Mouse (Mus musculus) liver, adult (tissue): Measurements from ENCODE around the gene Prkcb.

Source experiments
- GATA4 ChIP-seq: IDR thresholded peaks from 2 replicates; pipeline ENCODE4 v1.6.1; 2014; ENCODE audit warnings: mild to moderate bottlenecking, low read length; ENCODE audit not compliant: insufficient replicate concordance

The Prkcb gene

DNA sequence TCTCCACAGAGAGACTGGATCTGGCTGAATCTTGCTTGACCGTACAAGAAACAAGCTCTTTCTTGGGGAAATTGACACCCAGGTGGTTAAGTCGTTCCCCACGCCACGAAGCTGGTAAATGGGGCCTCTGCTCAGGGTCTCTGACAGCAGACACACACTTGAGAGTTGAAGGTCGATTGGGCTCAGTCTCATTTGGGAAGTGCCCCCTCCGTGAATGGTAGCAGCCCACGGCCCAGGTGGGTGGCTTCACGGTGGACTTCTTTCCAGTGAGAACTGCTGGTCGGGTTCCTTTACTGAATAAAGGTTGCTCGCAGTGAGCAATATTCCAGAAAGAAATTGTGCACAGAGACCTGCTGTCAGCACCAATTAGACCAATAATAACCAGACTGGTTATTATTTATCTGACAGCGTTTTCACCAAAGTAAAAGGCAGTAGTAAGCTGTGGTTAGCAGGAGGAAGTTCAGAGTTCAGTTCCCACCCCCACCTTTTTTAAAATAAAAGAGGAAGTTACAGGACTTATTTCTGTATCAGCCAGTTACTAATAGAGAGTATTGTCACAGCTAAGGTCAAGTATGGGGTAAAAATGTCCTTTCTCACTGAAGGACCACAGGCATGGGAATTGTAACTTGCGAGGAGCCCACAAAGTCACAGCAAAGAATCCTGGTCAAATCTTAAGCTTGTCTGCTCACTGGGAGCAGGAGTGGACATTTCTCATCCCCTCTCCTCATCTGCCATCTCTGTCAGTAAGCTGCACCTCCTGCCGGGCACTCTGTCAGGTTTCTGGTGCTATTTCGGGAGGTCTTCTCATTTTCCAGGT is 21.6 kb downstream of the Prkcb start:
- no peak for TF ChIP-seq GATA4

DNA sequence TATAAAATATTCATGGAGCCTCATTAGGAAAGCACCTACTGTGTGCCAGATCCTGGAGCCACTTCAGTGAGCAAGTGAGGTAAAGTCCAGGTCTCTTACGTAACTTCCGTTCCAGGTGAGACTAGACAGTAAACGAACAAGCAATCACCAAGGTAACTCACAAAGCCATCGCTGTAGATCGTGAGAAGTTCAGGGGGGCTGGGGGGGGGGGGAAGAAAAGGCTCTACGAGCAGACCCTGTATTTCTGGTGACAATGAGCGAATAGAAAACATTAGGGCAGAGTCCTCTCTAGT is 22.1 kb downstream of the Prkcb start:
- no peak for TF ChIP-seq GATA4

DNA sequence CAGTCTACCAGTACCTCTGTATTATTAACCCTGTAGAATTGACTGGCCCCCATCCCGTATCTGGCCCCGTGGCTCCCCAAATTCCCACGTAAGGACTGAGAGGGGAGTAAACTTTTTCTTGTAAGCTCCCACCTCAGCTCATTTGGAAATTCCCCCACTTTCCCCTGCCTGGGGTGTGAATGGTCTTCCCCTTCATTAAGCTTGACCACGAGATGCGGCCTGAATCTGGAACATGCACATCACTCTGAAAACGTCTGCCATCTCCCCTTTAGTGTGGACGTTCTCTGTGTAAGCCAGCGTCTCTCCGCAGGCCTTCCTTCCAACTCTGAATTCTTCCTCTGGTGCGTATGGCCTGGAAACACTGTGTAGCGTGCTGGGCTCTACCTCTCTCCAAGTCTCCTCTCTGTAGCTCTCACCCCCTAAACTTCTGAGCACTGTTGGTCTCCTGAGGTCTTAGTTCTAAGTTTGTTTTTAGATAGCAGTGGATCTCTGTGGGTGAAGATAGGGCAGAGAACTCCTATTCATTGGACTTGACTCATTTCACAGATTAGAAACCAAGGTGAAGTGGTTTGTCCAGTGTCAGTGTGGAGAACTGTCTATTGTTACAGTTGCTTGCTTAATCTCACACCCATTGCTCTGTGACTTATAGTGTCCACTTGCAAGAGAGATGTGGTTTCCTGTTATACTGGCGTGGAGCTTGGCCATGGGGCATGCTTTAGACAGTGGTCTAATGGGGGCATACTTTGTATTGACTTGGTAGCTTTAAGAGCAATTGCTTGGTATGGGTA is 25.3 kb downstream of the Prkcb start:
- TF ChIP-seq GATA4, result no peak

DNA sequence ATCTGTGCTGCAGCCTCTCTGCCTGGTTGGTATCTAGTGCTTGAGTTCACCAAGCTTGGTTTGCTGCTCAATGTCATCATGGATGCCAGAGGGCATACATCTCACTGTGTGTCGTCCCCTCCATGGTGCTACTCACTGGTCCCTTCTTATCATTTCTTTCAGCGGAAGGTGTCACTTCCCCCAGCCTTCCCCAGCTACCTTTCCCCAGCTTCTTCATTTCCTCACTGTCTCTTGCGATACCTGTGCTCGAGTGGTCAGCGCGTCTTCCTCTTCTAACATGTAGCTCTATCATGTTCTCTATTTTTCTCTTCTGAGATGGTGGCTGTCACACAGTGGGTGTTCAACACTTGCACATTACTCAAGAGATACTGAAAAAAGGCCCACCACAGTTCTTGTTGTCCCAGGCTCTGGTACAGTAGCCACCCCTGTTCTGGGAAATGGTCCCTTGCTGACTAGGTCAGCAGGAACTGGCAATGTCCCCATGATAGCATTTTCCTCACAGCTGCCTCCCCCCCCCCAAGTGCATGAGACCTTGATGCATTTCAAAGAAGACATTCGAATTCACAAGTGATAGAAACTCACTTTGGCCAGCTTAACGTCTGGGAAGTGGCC is 27.3 kb downstream of the Prkcb start:
- no peak for TF ChIP-seq GATA4

DNA sequence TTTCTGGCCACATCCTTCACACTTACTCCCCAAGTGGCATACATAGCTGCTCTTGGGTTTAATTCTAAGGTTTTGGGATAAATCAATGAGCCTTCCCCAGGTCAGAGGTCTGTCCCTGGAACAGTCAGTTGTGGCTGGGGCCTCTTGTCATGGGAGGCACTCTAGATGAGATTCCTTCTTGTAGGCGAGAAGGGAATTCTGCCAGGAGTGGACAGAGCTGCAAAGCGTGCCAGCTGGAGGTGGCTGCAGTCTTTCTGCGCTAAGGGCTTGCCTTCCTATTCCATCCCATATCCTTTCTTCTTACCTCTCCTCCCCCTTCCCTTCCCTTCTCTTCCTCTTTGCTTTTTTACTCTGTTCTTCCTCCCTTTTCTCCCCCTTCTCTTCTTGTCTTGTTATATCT is 28.1 kb downstream of the Prkcb start:
- no peak for TF ChIP-seq GATA4

DNA sequence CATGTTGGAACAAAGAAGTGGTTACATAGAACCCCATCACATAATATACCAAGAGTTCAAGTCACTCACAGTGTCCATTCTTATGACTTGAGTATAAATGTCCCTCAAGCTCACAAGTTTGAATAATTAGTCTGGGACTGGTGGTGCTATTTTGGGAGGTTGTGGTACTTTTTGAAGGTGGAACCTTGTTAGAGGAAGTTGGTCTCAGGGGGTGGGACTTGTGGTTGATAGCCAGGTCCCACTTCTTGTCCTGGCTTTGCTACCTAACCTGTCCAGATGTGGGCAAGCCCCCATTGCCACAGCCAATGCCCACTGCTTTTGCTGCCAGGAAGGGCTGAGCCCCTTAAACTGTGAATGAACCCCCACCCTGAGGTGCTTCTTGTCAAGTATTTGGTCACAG is 28.9 kb downstream of the Prkcb start:
- TF ChIP-seq GATA4, result no peak

DNA sequence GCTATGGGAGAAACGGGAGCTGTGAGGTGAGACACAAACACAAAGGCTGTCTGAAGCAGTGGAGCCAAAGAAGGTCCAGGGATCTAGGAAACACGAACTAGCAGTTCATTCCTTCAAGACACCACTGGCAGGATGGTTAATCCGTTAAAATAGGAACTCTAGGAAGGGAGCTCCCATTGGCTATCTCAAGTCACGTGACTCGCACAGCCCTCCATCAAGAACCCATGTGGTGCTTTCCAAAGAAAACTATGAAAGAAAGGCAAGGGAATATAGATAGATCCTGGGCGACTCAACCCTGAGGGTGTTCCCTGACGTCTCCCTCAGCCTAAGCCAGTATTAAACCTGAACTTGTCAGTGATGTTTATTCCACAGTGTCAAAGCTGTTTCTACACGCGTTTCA is 31.0 kb downstream of the Prkcb start:
- no peak for TF ChIP-seq GATA4

DNA sequence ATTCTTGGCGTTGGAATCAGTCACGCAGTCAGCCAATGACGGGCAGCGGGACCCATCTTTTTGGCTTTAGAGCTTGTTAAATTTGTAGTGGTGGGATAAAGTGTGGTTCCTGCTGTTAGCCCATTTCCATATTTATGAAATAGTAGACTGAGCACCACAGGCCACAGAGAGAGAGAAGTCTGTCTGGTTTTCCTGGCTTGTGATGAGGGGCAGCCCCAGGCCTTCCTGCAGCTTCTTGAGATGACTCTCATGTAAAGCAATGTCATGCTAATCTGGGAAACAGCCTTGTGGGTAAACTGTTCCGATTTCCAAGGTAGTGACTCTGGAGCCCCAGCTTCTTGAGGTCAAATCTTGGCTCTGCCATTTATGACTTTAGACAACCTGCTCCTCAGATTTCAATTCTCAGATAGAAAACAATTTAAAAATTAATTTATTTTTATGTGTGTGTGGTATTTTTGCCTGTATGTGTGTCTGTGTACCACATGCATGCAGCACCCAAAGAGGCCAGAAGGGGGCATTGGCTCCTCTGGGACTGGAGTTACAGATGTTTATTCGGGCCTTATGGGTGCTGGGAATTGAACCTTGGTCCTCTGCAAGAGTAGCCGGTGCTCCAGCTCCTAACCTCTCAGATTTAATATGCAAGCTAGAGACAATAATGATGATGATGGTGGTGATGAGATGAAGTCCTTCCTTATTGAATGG is 32.4 kb downstream of the Prkcb start:
- no peak for TF ChIP-seq GATA4

DNA sequence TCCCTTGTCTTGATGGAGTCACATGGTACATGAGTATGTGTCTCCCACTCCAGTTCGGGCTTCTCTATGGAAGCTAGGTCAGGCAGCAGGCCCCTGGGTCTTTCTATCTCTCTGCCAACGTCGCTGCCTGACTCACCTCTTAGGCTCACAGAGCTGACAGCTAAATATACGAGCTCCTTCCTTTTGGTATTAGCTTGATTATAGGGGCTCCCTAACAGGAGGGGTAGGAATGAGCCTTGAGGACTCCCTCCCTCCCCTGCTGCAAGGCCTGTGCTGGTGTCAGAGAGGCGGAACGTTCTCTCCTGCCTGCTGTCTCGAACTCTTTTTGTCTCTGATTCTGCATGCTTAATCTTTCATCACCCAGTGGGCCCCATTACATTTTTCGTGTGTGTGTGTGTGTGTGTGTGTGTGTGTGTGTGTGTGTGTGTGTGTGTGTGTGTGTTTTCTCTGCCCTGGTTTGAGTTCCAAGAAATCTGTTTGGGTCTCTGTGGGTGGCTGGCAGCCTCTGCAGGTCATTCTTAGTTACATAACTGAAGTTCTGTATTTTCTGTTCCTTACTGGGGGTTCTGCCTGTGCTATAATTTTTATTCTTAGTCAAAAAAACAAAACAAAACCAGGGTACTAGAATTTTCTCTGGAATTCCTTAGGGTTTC is 33.6 kb downstream of the Prkcb start:
- TF ChIP-seq GATA4, result no peak

DNA sequence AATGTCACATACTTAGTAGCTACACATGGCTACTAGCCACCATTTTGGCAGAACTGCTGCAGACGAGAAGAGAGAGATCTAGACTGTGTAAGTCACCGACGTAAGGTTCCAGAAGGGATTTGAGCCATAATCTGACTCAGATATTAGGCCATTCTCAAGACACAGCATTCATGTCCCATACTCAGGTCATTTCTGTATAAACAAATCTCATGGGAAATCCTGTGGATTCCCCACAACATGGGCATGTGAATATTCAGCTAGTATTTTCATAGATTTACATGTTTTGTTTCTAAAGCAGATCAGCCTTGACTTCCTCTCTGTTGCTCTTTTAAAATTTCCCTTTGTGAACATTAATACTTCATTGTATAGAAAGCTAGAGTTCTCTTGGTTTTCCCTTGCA is 39.4 kb downstream of the Prkcb start:
- no peak for TF ChIP-seq GATA4

DNA sequence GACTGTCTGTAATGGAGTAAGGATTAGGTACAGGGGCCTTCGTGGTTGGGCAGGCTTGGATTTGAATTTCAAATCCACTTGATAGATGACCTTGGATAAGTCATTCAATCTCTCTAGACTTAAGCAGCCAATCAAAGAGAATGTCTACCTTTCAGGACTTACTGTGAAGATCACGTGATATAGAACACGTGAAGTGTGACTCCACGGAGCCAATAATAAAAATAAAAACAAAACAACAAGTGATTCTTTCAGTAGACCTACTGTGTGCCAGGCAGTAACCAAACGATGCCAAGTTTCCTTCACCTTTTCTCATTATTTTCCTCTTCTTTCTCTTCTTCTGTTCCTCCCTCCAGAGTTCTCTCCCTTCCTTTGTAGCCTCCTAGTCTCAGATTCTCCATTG is 39.9 kb downstream of the Prkcb start:
- no peak for TF ChIP-seq GATA4

DNA sequence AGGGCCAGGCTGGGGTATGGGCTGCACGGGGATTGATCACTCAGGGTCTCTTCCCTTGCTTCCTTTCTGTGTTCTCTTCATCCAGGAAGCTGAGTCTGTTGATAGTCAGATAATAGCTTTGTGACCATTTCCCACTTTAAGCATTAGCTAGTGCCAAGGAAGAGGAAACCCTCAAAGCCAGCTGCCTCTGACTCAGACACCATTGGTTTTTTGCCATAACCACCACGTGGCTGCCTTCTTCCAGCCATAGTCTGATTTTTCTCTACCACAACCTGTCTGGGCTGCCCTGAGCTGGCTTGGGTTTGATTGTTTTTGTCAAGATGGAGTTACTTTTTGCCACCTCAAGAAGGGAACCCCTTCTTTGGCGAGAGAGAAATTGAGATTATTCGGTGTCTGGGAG is 41.0 kb downstream of the Prkcb start:
- TF ChIP-seq GATA4, result no peak

DNA sequence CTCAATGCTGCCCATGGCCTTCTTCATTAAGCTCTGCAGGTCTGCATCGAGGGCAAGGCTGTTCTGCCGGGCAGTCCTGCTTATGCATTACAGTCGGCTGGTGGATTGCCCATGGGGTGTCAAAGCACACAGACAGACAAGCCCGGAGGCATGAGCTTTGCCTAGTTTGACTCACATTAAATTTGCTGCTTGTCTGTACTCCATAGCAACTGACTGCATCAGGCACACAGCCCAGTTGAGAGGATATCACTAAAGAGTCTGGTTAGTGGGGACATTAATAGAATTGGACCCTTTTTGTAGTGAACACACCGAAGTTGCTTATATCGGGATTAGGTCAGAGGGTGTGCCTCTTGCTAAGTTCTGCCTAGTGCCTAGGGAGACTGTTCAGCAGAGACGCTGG is 45.1 kb downstream of the Prkcb start:
- no peak for TF ChIP-seq GATA4

DNA sequence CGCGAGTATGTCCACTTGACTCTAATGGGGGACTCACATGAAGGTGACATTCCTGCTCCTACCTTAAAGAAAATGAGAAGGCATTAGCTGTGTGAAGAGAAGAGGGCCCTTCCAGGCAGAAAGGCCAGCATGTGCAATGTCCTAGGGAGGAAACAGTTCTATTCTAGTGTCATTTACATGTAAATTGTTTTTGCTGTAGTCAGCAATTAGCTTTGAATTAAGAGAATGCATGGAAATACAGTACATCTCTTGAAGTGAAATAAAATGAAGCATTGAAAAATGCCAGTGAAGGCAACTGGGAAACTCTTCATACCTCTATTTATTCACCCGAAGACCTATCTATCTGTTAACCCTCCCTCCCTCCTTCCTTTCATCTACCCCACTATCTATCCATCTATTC is 48.8 kb downstream of the Prkcb start:
- TF ChIP-seq GATA4, result no peak

DNA sequence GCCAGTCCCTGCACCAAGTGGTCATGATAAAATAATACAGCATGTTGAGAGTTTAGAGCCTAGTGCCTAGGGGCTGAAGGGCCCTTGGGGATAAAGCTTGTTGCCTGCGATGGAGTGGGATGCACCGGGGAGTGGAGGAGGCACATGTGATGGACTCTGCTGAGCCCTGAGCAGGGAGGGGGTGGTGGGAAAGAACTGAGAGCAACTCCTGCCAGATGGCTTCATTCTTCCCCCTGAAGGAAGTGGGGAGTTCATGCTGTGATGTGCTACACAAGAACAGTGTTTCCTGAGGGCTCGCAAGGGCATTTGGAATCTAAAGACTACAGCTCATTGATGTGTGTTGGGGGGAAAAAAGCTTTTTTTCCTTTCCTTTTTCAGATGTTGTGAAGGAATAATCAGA is 49.5 kb downstream of the Prkcb start:
- no peak for TF ChIP-seq GATA4
